Mouse (Mus musculus) spleen, adult 2 months (tissue): ENCODE data around the gene Cd247.

Source experiments
- CTCF ChIP-seq: fragments of 200-500 bp; IDR thresholded peaks from 2 replicates; pipeline ENCODE4 v1.5.1; 2011; ENCODE audit warnings: mild to moderate bottlenecking, inconsistent platforms; ENCODE audit not compliant: insufficient read depth, insufficient read length, insufficient replicate concordance; ENCODE audit errors: extremely low read depth
- POLR2A ChIP-seq: fragments of 200-500 bp; IDR thresholded peaks from 2 replicates; pipeline ENCODE4 v1.6.1; 2011; ENCODE audit warnings: low read depth, low read length, inconsistent platforms

DNA sequence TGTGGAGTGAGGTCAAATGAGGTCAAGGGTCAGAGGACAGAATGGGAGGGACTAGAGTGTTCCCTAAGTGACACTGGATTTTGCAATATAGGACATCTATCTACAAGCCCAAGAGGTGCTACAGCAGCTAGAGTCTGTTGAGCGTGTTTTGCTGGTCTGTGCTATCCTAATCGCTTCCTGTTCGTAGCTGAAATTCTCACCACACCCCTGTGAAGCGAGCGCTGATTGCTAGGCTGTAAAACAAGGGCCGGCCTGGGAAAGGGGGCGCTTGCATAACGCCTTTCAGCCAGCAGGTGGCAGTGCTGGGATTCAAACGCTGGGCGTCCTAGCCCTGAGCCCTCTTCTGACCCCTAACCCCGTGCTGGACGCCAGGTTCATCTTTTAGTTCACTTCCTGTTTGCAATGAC, 17.0 kb upstream of the Cd247 start:
- TF ChIP-seq CTCF (peak; percentile 92), POLR2A (no peak)
